Mouse (Mus musculus): ENCODE measurements around the gene Pmepa1. TPM values are rescaled to one million over a fixed set of nuclear protein-coding genes. Genes with fewer than 3 reads are reported as not detected.
A peak's percentile ranks its signal among the peaks of the same experiment; 100 is the strongest.

Pmepa1 gene
- 5.6 and 6.0 TPM in 2 replicates for polyA plus RNA-seq (2015; fragmentation: Nextera tagmentation; extraction: Ambion mirVana)

GRCm38 (mm10) chr2:173276409-173276808, at the start of gene Pmepa1:
Gene Pmepa1 (minus strand): TSS chr2:173276533.
- H3K4me2 ChIP-seq (replicated peaks): peak within 1 kb of the TSS; percentile 92
- H3K36me3 ChIP-seq: no peaks in the 10 kb centered on the region
- no peaks in the 10 kb centered on the region for H3K9me3 ChIP-seq
- H3K9ac ChIP-seq: peak within 1 kb of the TSS; percentile 99
- H3K4me1 ChIP-seq: peaks cover 72% of the 10 kb centered on the region
- no peaks in the 10 kb centered on the region for H3K27me3 ChIP-seq
- ATAC-seq (ENCODE audit: low FRiP score, low read depth): peak; percentile 94
- H3K4me3 ChIP-seq: peak within 1 kb of the TSS; percentile 99
- WGBS: under 1% methylated on average over 34 of the region's 61 CpGs
- peak within 1 kb of the TSS; percentile 91 for H3K27ac ChIP-seq

GRCm38 (mm10) chr2:173321754-173322153, 45.4 kb upstream of the Pmepa1 start:
- Histone ChIP-seq H3K9ac (no peak overlapping the region), H3K36me3 (no peaks in the 10 kb centered on the region), H3K4me2 (replicated peaks) (no peak overlapping the region), H3K9me3 (no peaks in the 10 kb centered on the region), H3K4me3 (no peak overlapping the region), H3K27ac (no peak overlapping the region), H3K4me1 (no peaks in the 10 kb centered on the region), H3K27me3 (no peaks in the 10 kb centered on the region)
- WGBS: 86% methylated on average over 6 of the region's 6 CpGs
- ATAC-seq (ENCODE audit: low FRiP score, low read depth): no peak

GRCm38 (mm10) chr2:173321194-173321593, 44.9 kb upstream of the Pmepa1 start:
- 80% methylated on average over 2 of the region's 2 CpGs for WGBS
- Histone ChIP-seq H3K4me1 (no peaks in the 10 kb centered on the region), H3K27ac (no peak overlapping the region), H3K4me3 (no peak overlapping the region), H3K9ac (no peak overlapping the region), H3K4me2 (replicated peaks) (no peak overlapping the region), H3K9me3 (no peaks in the 10 kb centered on the region), H3K27me3 (no peaks in the 10 kb centered on the region), H3K36me3 (no peaks in the 10 kb centered on the region)
- ATAC-seq (ENCODE audit: low FRiP score, low read depth): no peak

GRCm38 (mm10) chr2:173314291-173314690, 38.0 kb upstream of the Pmepa1 start:
- no peak overlapping the region for H3K4me2 ChIP-seq (replicated peaks)
- no peaks in the 10 kb centered on the region for H3K9me3 ChIP-seq
- ATAC-seq (ENCODE audit: low FRiP score, low read depth): no peak
- no peak overlapping the region for H3K27ac ChIP-seq
- H3K36me3 ChIP-seq: no peaks in the 10 kb centered on the region
- no peaks in the 10 kb centered on the region for H3K4me1 ChIP-seq
- no peak overlapping the region for H3K9ac ChIP-seq
- no peak overlapping the region for H3K4me3 ChIP-seq
- no CpG with 5 or more reads among the region's 1 CpGs for WGBS
- no peaks in the 10 kb centered on the region for H3K27me3 ChIP-seq

- no peaks in the 10 kb centered on the region for H3K36me3 ChIP-seq
- no peak overlapping the region for H3K27ac ChIP-seq
- no peak overlapping the region for H3K4me3 ChIP-seq
- H3K9ac ChIP-seq: no peak overlapping the region
- no peak for ATAC-seq (ENCODE audit: low FRiP score, low read depth)
- peaks cover 17% of the 10 kb centered on the region for H3K4me1 ChIP-seq
- 85% methylated on average over 10 of the region's 10 CpGs for WGBS
- H3K27me3 ChIP-seq: peaks cover 24% of the 10 kb centered on the region
- peaks cover 4% of the 10 kb centered on the region; the same call in 1 of the 2 replicates for H3K9me3 ChIP-seq
- no peak overlapping the region for H3K4me2 ChIP-seq (replicated peaks)
Observed at GRCm38 (mm10) chr2:173308486-173308885, 32.2 kb upstream of the Pmepa1 start.

- WGBS: 21% methylated on average over 4 of the region's 4 CpGs
- Histone ChIP-seq H3K9me3 (peaks cover 4% of the 10 kb centered on the region; the same call in 1 of the 2 replicates), H3K27me3 (peaks cover 24% of the 10 kb centered on the region), H3K27ac (no peak overlapping the region), H3K4me3 (no peak overlapping the region), H3K4me1 (peaks cover 17% of the 10 kb centered on the region), H3K36me3 (no peaks in the 10 kb centered on the region), H3K9ac (no peak overlapping the region), H3K4me2 (replicated peaks) (peak overlapping the region; percentile 53)
- ATAC-seq (ENCODE audit: low FRiP score, low read depth): peak; percentile 22; the same call in 1 of the 2 replicates
Observed at GRCm38 (mm10) chr2:173307984-173308383, 31.7 kb upstream of the Pmepa1 start.

GRCm38 (mm10) chr2:173307561-173307960, 31.2 kb upstream of the Pmepa1 start:
- peak; percentile 77 for ATAC-seq (ENCODE audit: low FRiP score, low read depth)
- no peak overlapping the region for H3K27ac ChIP-seq

GRCm38 (mm10) chr2:173306734-173307525, 30.6 kb upstream of the Pmepa1 start:
- WGBS: 57% methylated on average over 8 of the region's 11 CpGs
- Histone ChIP-seq H3K36me3 (no peaks in the 10 kb centered on the region), H3K9ac (no peak overlapping the region), H3K9me3 (peaks cover 4% of the 10 kb centered on the region; the same call in 1 of the 2 replicates), H3K4me3 (no peak overlapping the region), H3K27ac (no peak overlapping the region), H3K4me1 (peaks cover 22% of the 10 kb centered on the region), H3K4me2 (replicated peaks) (peak overlapping the region; percentile 53), H3K27me3 (peaks cover 24% of the 10 kb centered on the region)
- no peak for ATAC-seq (ENCODE audit: low FRiP score, low read depth)

More at GRCm38 (mm10) chr2:173307561-173307960, 31.2 kb upstream of the Pmepa1 start:
- Histone ChIP-seq H3K9me3 (peaks cover 4% of the 10 kb centered on the region; the same call in 1 of the 2 replicates), H3K27me3 (peaks cover 24% of the 10 kb centered on the region), H3K4me2 (replicated peaks) (peak overlapping the region; percentile 53), H3K36me3 (no peaks in the 10 kb centered on the region), H3K4me1 (peaks cover 17% of the 10 kb centered on the region), H3K4me3 (0 out of 2 replicates have a peak overlapping the region, but pooled peaks have one; percentile 17), H3K9ac (no peak overlapping the region; the same call in 1 of the 2 replicates)
- WGBS: 1% methylated on average over 16 of the region's 18 CpGs

- H3K4me1 ChIP-seq: peaks cover 25% of the 10 kb centered on the region
- peaks cover 24% of the 10 kb centered on the region for H3K27me3 ChIP-seq
- H3K4me3 ChIP-seq: no peak overlapping the region
- H3K9me3 ChIP-seq: peaks cover 4% of the 10 kb centered on the region; the same call in 1 of the 2 replicates
- no peak overlapping the region for H3K27ac ChIP-seq
- H3K9ac ChIP-seq: no peak overlapping the region
- H3K36me3 ChIP-seq: no peaks in the 10 kb centered on the region
- ATAC-seq (ENCODE audit: low FRiP score, low read depth): no peak
- no peak overlapping the region for H3K4me2 ChIP-seq (replicated peaks)
- WGBS: 28% methylated on average over 12 of the region's 12 CpGs
Observed at GRCm38 (mm10) chr2:173305011-173305410, 28.7 kb upstream of the Pmepa1 start.

GRCm38 (mm10) chr2:173300663-173301630, 24.6 kb upstream of the Pmepa1 start:
- no peaks in the 10 kb centered on the region for H3K36me3 ChIP-seq
- peaks cover 15% of the 10 kb centered on the region for H3K27me3 ChIP-seq
- H3K4me3 ChIP-seq: no peak overlapping the region
- 0 out of 2 replicates have a peak, but pooled peaks cover 8% of the 10 kb centered on the region for H3K4me1 ChIP-seq
- H3K27ac ChIP-seq: no peak overlapping the region
- peaks cover 8% of the 10 kb centered on the region for H3K9me3 ChIP-seq
- H3K9ac ChIP-seq: no peak overlapping the region
- ATAC-seq (ENCODE audit: low FRiP score, low read depth): no peak
- H3K4me2 ChIP-seq (replicated peaks): no peak overlapping the region
- WGBS: 69% methylated on average over 28 of the region's 28 CpGs

- Histone ChIP-seq H3K27ac (no peak overlapping the region), H3K9ac (no peak overlapping the region), H3K4me2 (replicated peaks) (no peak overlapping the region), H3K9me3 (peaks cover 8% of the 10 kb centered on the region), H3K4me3 (no peak overlapping the region), H3K36me3 (no peaks in the 10 kb centered on the region), H3K4me1 (no peaks in the 10 kb centered on the region), H3K27me3 (no peaks in the 10 kb centered on the region)
- ATAC-seq (ENCODE audit: low FRiP score, low read depth): no peak
- 79% methylated on average over 9 of the region's 9 CpGs for WGBS
Observed at GRCm38 (mm10) chr2:173296408-173296807, 20.1 kb upstream of the Pmepa1 start.
